Mouse (Mus musculus): Measurements from ENCODE around the gene Igsf6.
"Not testable (repeated sequence)": the region's sequence is repeated elsewhere in the genome, so short reads cannot be mapped to it uniquely, and the experiment has no call there.

Gene Igsf6

GRCm38 (mm10) chr7:121059477-121060218 lies 14.7 kb downstream of the Igsf6 start:
- no peak for DNase-seq (ENCODE audit: low spot score)

GRCm38 (mm10) chr7:121053071-121053470 lies 21.3 kb downstream of the Igsf6 start:
- DNase-seq (ENCODE audit: low spot score), result no peak

GRCm38 (mm10) chr7:121047624-121048023 lies 26.7 kb downstream of the Igsf6 start:
- DNase-seq (ENCODE audit: low spot score), result no peak

- no peak for DNase-seq (ENCODE audit: low spot score)
These were observed 28.5 kb downstream of the Igsf6 start for GRCm38 (mm10) chr7:121045671-121046453.

- DNase-seq (ENCODE audit: low spot score), result no peak
These were observed 30.1 kb downstream of the Igsf6 start for GRCm38 (mm10) chr7:121044251-121044650.

GRCm38 (mm10) chr7:121043510-121043909 lies 30.9 kb downstream of the Igsf6 start:
- DNase-seq (ENCODE audit: low spot score), result no peak

GRCm38 (mm10) chr7:121043004-121043403 lies 31.4 kb downstream of the Igsf6 start:
- DNase-seq (ENCODE audit: low spot score), result no peak

- DNase-seq (ENCODE audit: low spot score), result no peak
These were observed 32.4 kb downstream of the Igsf6 start for GRCm38 (mm10) chr7:121041989-121042388.

- DNase-seq (ENCODE audit: low spot score), result no peak
These were observed 33.8 kb downstream of the Igsf6 start for GRCm38 (mm10) chr7:121040595-121040994.

- peak; percentile 29 for DNase-seq (ENCODE audit: low spot score)
These were observed 39.1 kb downstream of the Igsf6 start for GRCm38 (mm10) chr7:121035161-121035721.

GRCm38 (mm10) chr7:121034701-121035141 lies 39.7 kb downstream of the Igsf6 start:
- peak; percentile 75 for DNase-seq (ENCODE audit: low spot score)

- peak; percentile 96 for DNase-seq (ENCODE audit: low spot score)
These were observed 40.3 kb downstream of the Igsf6 start, which contains the start of gene Mettl9 for GRCm38 (mm10) chr7:121033856-121034652. Gene Mettl9, plus strand, starts transcription at chr7:121034445.

GRCm38 (mm10) chr7:121029947-121030346 lies 44.4 kb downstream of the Igsf6 start:
- DNase-seq (ENCODE audit: low spot score), result not testable (repeated sequence)

- DNase-seq (ENCODE audit: low spot score), result no peak
These were observed 48.1 kb downstream of the Igsf6 start for GRCm38 (mm10) chr7:121026300-121026699.

- no peak for DNase-seq (ENCODE audit: low spot score)
These were observed 49.0 kb downstream of the Igsf6 start for GRCm38 (mm10) chr7:121025221-121026008.

GRCm38 (mm10) chr7:121020277-121020676 lies 54.1 kb downstream of the Igsf6 start:
- DNase-seq (ENCODE audit: low spot score), result no peak

- DNase-seq (ENCODE audit: low spot score), result no peak
These were observed 55.6 kb downstream of the Igsf6 start for GRCm38 (mm10) chr7:121018778-121019177.

GRCm38 (mm10) chr7:121014486-121014885 lies 59.9 kb downstream of the Igsf6 start:
- DNase-seq (ENCODE audit: low spot score), result no peak
